In genomic region chr1:73943667-73944289, GRCm38 (mm10) we compare ENCODE assay signal across 10 mouse cellular contexts.
DNase-seq lines count a peak whose midpoint lies in the region; ATAC-seq and TF ChIP-seq lines count a peak whose summit lies in the region.
"Had no signal": no experiment of that assay in that cellular context is flagged by ENCODE, and none has a peak within 500 bp of the region (broad histone marks: within the 10 kb centered on the region; RNA-seq: fewer than 3 reads in every experiment).

No protein-coding gene starts in this region.

- no peak overlapping the region for H3K9ac ChIP-seq in kidney, embryonic 14.5 days (ENCODE audit: low read depth, low read length)

- H3K36me3 ChIP-seq in kidney, adult 2 months (ENCODE audit: control insufficient read depth, insufficient read depth, low read length) = peaks cover 15% of the 10 kb centered on the region
- peaks cover 11% of the 10 kb centered on the region; the same call in 1 of the 2 replicates for H3K36me3 ChIP-seq in kidney, embryonic 14.5 days (ENCODE audit: control insufficient read depth, insufficient read depth, low read length)

- H3K4me3 ChIP-seq in kidney, adult 2 months (ENCODE audit: insufficient read depth, low read depth, low read length) = no peak overlapping the region
- H3K4me3 ChIP-seq in kidney, embryonic 14.5 days (ENCODE audit: low read length) = no peak overlapping the region
- no peak overlapping the region for H3K4me3 ChIP-seq in cortical plate, adult 2 months (ENCODE audit: insufficient read depth, low read length)
- H3K4me3 ChIP-seq: megakaryocyte, embryonic 14.5 days had no signal

- no peaks in the 10 kb centered on the region for H3K27me3 ChIP-seq in kidney, adult 2 months (replicated peaks; ENCODE audit: control insufficient read depth, insufficient read depth, low read length)
- no peaks in the 10 kb centered on the region for H3K27me3 ChIP-seq in kidney, embryonic 14.5 days (ENCODE audit: control insufficient read depth, insufficient read depth, low read length)
- H3K27me3 ChIP-seq: Patski had no signal

- DNase-seq in kidney, adult 2 months = no peak
- peak; percentile 71 to 87 for DNase-seq in gastrocnemius, postnatal 4 days (ENCODE audit: low spot score in 2 of 2)
- peak; percentile 66 for DNase-seq in layer of hippocampus, adult 9-11 months
- peak; percentile 78 to 82 for DNase-seq in right cerebral cortex, postnatal 10 days (ENCODE audit: low spot score in 2 of 2)
- DNase-seq in natural killer cell, adult 2 months (ENCODE audit: low spot score in 2 of 2) = no peak
- DNase-seq in thymus, postnatal 4 days = no peak

- H3K27ac ChIP-seq in kidney, adult 2 months (ENCODE audit: insufficient read depth, low read depth, low read length) = 0 out of 2 replicates have a peak overlapping the region, but pooled peaks have one; percentile 8
- no peak overlapping the region for H3K27ac ChIP-seq in kidney, embryonic 14.5 days (ENCODE audit: low read depth, low read length)
- peak overlapping the region; percentile 68 for H3K27ac ChIP-seq in cortical plate, adult 2 months (ENCODE audit: insufficient read depth, low read length)

- ATAC-seq in kidney, embryonic 14.5 days (ENCODE audit: low FRiP score, low TSS enrichment) = no peak
- ATAC-seq: Patski had no signal

- H3K9me3 ChIP-seq in kidney, embryonic 14.5 days (ENCODE audit: control insufficient read depth, low read length) = no peaks in the 10 kb centered on the region
- H3K9me3 ChIP-seq: megakaryocyte, embryonic 14.5 days had no signal

- TF ChIP-seq POLR2A in kidney, adult 2 months (IDR thresholded peaks at IDR 0.05; ENCODE audit: low read depth, low read length) = no peak
- no peak for TF ChIP-seq POLR2A in cortical plate, adult 2 months (IDR thresholded peaks at IDR 0.05; ENCODE audit: extremely low read depth, insufficient read depth, low read length)

- no peak overlapping the region for H3K4me2 ChIP-seq in kidney, embryonic 14.5 days (replicated peaks; ENCODE audit: low read depth, low read length)

- WGBS in kidney, adult 2 months = 69% methylated on average over 9 of the region's 9 CpGs
- WGBS in kidney, embryonic 14.5 days = 82% methylated on average over 9 of the region's 9 CpGs

- H3K4me1 ChIP-seq in kidney, adult 2 months (ENCODE audit: control insufficient read depth, insufficient read depth, low read length) = peaks cover 2% of the 10 kb centered on the region
- H3K4me1 ChIP-seq in kidney, embryonic 14.5 days (ENCODE audit: control insufficient read depth, insufficient read depth, low read length) = 0 out of 2 replicates have a peak, but pooled peaks cover 6% of the 10 kb centered on the region
- peaks cover 2% of the 10 kb centered on the region; the same call in 1 of the 2 replicates for H3K4me1 ChIP-seq in cortical plate, adult 2 months (ENCODE audit: control insufficient read depth, insufficient read depth, low read length)
- H3K4me1 ChIP-seq: megakaryocyte, embryonic 14.5 days had no signal

- no peak for TF ChIP-seq CTCF in kidney, adult 2 months (conservative IDR thresholded peaks at IDR 0.05; ENCODE audit: insufficient read depth, insufficient read length, low read depth, low read length)
- no peak for TF ChIP-seq CTCF in cortical plate, adult 2 months (IDR thresholded peaks at IDR 0.05; ENCODE audit: extremely low read depth, insufficient read depth, low read length)

Comparison
In these comparisons a context has a peak if more than half of its experiments do, and no peak if none do; other contexts are left out.
1. DNase-seq: peak in gastrocnemius, postnatal 4 days (2 of 2), layer of hippocampus, adult 9-11 months (single experiment) and right cerebral cortex, postnatal 10 days (2 of 2); none in kidney, adult 2 months (single experiment), natural killer cell, adult 2 months (0 of 2) and thymus, postnatal 4 days (single experiment).